Mouse (Mus musculus): ENCODE measurements around the gene Agl.
A peak's percentile ranks its signal among the peaks of the same experiment; 100 is the strongest.
"Not testable (repeated sequence)": the region's sequence is repeated elsewhere in the genome, so short reads cannot be mapped to it uniquely, and the experiment has no call there.

The Agl gene

GRCm38 (mm10) chr3:116747648-116748047 lies 60.3 kb downstream of the Agl start:
- not testable (repeated sequence) for DNase-seq (ENCODE audit: low read depth)

GRCm38 (mm10) chr3:116740963-116741362 lies 67.0 kb downstream of the Agl start:
- no peak for DNase-seq (ENCODE audit: low read depth)

GRCm38 (mm10) chr3:116740106-116740505 lies 67.9 kb downstream of the Agl start:
- no peak for DNase-seq (ENCODE audit: low read depth)

GRCm38 (mm10) chr3:116737326-116737731 lies 70.6 kb downstream of the Agl start:
- no peak for DNase-seq (ENCODE audit: low read depth)

GRCm38 (mm10) chr3:116729483-116730174 lies 78.3 kb downstream of the Agl start:
- DNase-seq (ENCODE audit: low read depth), result no peak

GRCm38 (mm10) chr3:116726807-116727206 lies 81.2 kb downstream of the Agl start:
- no peak for DNase-seq (ENCODE audit: low read depth)

- DNase-seq (ENCODE audit: low read depth), result no peak
Measured at GRCm38 (mm10) chr3:116723496-116724481, 84.2 kb downstream of the Agl start.

GRCm38 (mm10) chr3:116722980-116723379 lies 85.0 kb downstream of the Agl start:
- no peak for DNase-seq (ENCODE audit: low read depth)

- no peak for DNase-seq (ENCODE audit: low read depth)
Measured at GRCm38 (mm10) chr3:116718951-116719350, 89.0 kb downstream of the Agl start.

- DNase-seq (ENCODE audit: low read depth), result peak; percentile 11
Measured at GRCm38 (mm10) chr3:116713031-116713430, 94.9 kb downstream of the Agl start.

GRCm38 (mm10) chr3:116712436-116712881 lies 95.5 kb downstream of the Agl start, which contains the start of gene Slc35a3:
Gene Slc35a3, minus strand, starts transcription at chr3:116712831.
- no peak for DNase-seq (ENCODE audit: low read depth)

- peak; percentile 67 for DNase-seq (ENCODE audit: low read depth)
Measured at GRCm38 (mm10) chr3:116711624-116712435, 96.1 kb downstream of the Agl start.

- no peak for DNase-seq (ENCODE audit: low read depth)
Measured at GRCm38 (mm10) chr3:116710941-116711340, 97.0 kb downstream of the Agl start.

GRCm38 (mm10) chr3:116705637-116706204 lies 102.2 kb downstream of the Agl start:
- no peak for DNase-seq (ENCODE audit: low read depth)

- no peak for DNase-seq (ENCODE audit: low read depth)
Measured at GRCm38 (mm10) chr3:116703835-116704234, 104.1 kb downstream of the Agl start.

- DNase-seq (ENCODE audit: low read depth), result no peak
Measured at GRCm38 (mm10) chr3:116702647-116703272, 105.2 kb downstream of the Agl start.

GRCm38 (mm10) chr3:116701601-116702000 lies 106.4 kb downstream of the Agl start:
- DNase-seq (ENCODE audit: low read depth), result peak; percentile 9

- no peak for DNase-seq (ENCODE audit: low read depth)
Measured at GRCm38 (mm10) chr3:116698786-116699185, 109.2 kb downstream of the Agl start.

GRCm38 (mm10) chr3:116695666-116695985 lies 112.3 kb downstream of the Agl start:
- no peak for DNase-seq (ENCODE audit: low read depth)

GRCm38 (mm10) chr3:116694955-116695665 lies 112.9 kb downstream of the Agl start:
- no peak for DNase-seq (ENCODE audit: low read depth)

GRCm38 (mm10) chr3:116694312-116694711 lies 113.7 kb downstream of the Agl start:
- no peak for DNase-seq (ENCODE audit: low read depth)

Data from naive thymus-derived CD4-positive, alpha-beta T cell, adult 2 months (primary cell).